Mouse (Mus musculus) G1E (cell line): ENCODE results near the gene Fitm1.

Source experiments
- CTCF ChIP-seq: IDR thresholded peaks from 2 replicates; pipeline ENCODE4 v1.5.1; 2012; ENCODE audit warnings: low read depth, low read length, inconsistent platforms, mixed read lengths
- GATA1 ChIP-seq: IDR thresholded peaks from 2 replicates; pipeline ENCODE4 v1.6.1; 2012; ENCODE audit warnings: borderline replicate concordance, low read length, inconsistent platforms, mixed read lengths
- GATA2 ChIP-seq: IDR thresholded peaks from 2 replicates; pipeline ENCODE4 v1.6.1; 2012; ENCODE audit warnings: low read depth, low read length, inconsistent platforms, borderline replicate concordance
- POLR2AphosphoS5 ChIP-seq: IDR thresholded peaks from 2 replicates; pipeline ENCODE4 v1.6.1; 2012; ENCODE audit warnings: low read depth, low read length, inconsistent platforms; ENCODE audit not compliant: insufficient replicate concordance
- TAL1 ChIP-seq: conservative IDR thresholded peaks from 2 replicates; pipeline ENCODE4 v1.6.1; 2012; ENCODE audit warnings: low read depth, low read length, inconsistent platforms, mixed read lengths

- TF ChIP-seq CTCF = no peak
- TF ChIP-seq TAL1 = no peak
- no peak for TF ChIP-seq GATA1
- TF ChIP-seq GATA2 = no peak
- TF ChIP-seq POLR2AphosphoS5 = no peak
Measured at GRCm38 (mm10) chr14:55563249-55563648, 12.2 kb upstream of the Fitm1 start.
